Mouse (Mus musculus) embryonic facial prominence, embryonic 13.5 days (tissue): ENCODE measurements around the gene Ccser2. TPM values are rescaled to one million over a fixed set of nuclear protein-coding genes. Genes with fewer than 3 reads are reported as not detected.

ENCODE experiments used
- ATAC-seq: fragments of 200-750 bp; cut with Nextera tagmentation; 2 replicates; pipeline ENCODE4 v1.8.0; 2017; ENCODE audit warnings: low read depth; ENCODE audit not compliant: insufficient number of reproducible peaks, insufficient read depth, low FRiP score, low TSS enrichment
- H3K27ac ChIP-seq: fragments of 300-500 bp; sonication (generic); 2 replicates; pipeline ENCODE4 v1.5.1; 2015; ENCODE audit warnings: moderate library complexity, mild to moderate bottlenecking, inconsistent platforms
- H3K27me3 ChIP-seq: fragments of 300-500 bp; sonication (generic); 2 replicates; pipeline ENCODE4 v1.6.1; 2015; ENCODE audit warnings: mild to moderate bottlenecking, inconsistent platforms
- H3K36me3 ChIP-seq: fragments of 300-500 bp; sonication (generic); 2 replicates; pipeline ENCODE4 v1.6.1; 2015; ENCODE audit warnings: mild to moderate bottlenecking, inconsistent platforms
- H3K4me1 ChIP-seq: fragments of 300-500 bp; sonication (generic); 2 replicates; pipeline ENCODE4 v1.6.1; 2015; ENCODE audit warnings: inconsistent platforms
- H3K4me2 ChIP-seq: fragments of 300-500 bp; sonication (generic); 2 replicates; pipeline ENCODE4 v1.6.1; 2015; ENCODE audit warnings: moderate library complexity, mild to moderate bottlenecking, inconsistent platforms
- H3K4me3 ChIP-seq: fragments of 300-500 bp; sonication (generic); 2 replicates; pipeline ENCODE4 v1.5.1; 2015; ENCODE audit warnings: mild to moderate bottlenecking, inconsistent platforms
- H3K9ac ChIP-seq: fragments of 300-500 bp; sonication (generic); 2 replicates; pipeline ENCODE4 v1.6.1; 2015; ENCODE audit warnings: mild to moderate bottlenecking, inconsistent platforms
- H3K9me3 ChIP-seq: fragments of 300-500 bp; sonication (generic); 2 replicates; pipeline ENCODE4 v1.6.1; 2016; ENCODE audit warnings: inconsistent platforms
- WGBS: fragments of 180-500 bp; shearing (Covaris S2); methylation state at CpG from one replicate; pipeline ENCODE4 v1.1.7; 2015; ENCODE audit warnings: mixed read lengths; 5-methylcytosine and 5-hydroxymethylcytosine counted together
- polyA plus RNA-seq: library from polyadenylated mRNA; unstranded; fragments of >200 nt; fragmentation: Nextera tagmentation; extraction: Ambion mirVana; gene quantifications from 2 replicates; pipeline ENCODE4 v1.2.1, GENCODE M21; 2015

Gene Ccser2
- polyA plus RNA-seq, 1 experiment from 2014 or later: 45.1 TPM

DNA sequence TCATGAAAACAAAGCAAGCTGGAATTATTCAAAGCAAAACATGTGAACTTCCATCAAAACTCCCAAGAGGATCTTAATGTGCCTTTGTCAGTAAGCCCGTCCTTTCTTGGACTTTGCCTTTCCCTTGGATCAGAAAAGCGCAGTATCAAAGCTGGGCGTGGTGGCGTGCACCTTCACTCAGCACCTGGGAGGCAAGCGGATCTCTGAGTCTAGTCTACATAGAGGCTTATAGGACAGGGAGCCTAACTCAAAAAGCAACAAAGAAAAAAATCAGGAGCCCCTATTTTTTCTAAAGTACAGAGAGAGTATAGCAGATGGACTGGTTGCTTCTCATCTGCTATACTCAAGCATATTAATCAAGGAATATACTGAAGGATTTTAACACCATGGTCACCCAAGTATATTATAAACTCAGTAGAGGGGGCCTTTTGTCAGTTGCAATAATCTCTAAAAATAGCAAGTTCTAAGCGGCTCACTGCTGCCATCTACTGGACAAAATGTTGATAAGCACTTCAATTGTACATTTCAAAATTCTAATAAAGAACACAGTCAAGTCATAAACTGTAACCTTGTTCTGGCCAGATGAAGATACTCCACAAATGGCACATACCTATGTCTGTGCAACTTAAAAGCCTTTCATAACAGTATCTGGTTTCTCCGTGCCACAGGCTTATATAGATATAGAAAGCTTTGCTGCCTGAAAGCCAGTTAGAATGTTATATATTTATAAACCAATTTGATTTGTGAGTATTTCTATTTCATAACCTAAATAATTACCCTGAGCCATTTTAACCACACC lies 31.3 kb downstream of the Ccser2 start:
- 69% methylated on average over 7 of the region's 7 CpGs for WGBS

GRCm38 (mm10) chr14:36932638-36933382 lies 35.8 kb downstream of the Ccser2 start:
- Histone ChIP-seq H3K27ac (peak overlapping the region; percentile 24; the same call in 1 of the 2 replicates), H3K9ac (no peak overlapping the region), H3K36me3 (0 out of 2 replicates have a peak, but pooled peaks cover 3% of the 10 kb centered on the region), H3K27me3 (no peaks in the 10 kb centered on the region), H3K4me2 (no peak overlapping the region), H3K4me1 (no peaks in the 10 kb centered on the region), H3K4me3 (no peak overlapping the region), H3K9me3 (no peaks in the 10 kb centered on the region)
- no peak for ATAC-seq
- 60% methylated on average over 10 of the region's 10 CpGs for WGBS

More for the DNA sequence above, 31.3 kb downstream of the Ccser2 start:
- Histone ChIP-seq H3K9ac (no peak overlapping the region), H3K27me3 (no peaks in the 10 kb centered on the region), H3K27ac (no peak overlapping the region), H3K4me1 (no peaks in the 10 kb centered on the region), H3K4me3 (no peak overlapping the region), H3K4me2 (no peak overlapping the region), H3K36me3 (peaks cover 25% of the 10 kb centered on the region), H3K9me3 (no peaks in the 10 kb centered on the region)
- ATAC-seq: no peak

DNA sequence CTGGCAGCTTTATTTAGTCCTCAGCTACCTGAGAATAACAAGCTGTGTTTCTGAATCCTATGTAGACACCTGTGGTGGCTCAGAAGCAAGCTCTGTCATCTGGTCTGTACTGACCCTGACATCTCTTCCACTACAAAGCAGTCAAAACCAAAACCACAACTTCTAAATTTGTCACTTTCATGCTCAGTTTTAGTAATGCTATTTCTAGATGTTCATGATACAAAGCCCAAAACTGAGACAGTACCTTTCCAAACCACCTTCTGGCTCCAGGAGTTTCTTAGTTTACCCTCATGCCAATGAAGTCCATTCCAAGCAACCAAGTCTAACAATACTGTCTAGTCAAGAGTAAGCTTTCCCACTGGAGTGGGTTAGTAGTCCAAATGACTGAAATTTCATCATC lies 36.5 kb downstream of the Ccser2 start:
- Histone ChIP-seq H3K4me3 (no peak overlapping the region), H3K9ac (no peak overlapping the region), H3K36me3 (0 out of 2 replicates have a peak, but pooled peaks cover 3% of the 10 kb centered on the region), H3K4me1 (no peaks in the 10 kb centered on the region), H3K4me2 (no peak overlapping the region), H3K27me3 (no peaks in the 10 kb centered on the region), H3K9me3 (no peaks in the 10 kb centered on the region), H3K27ac (no peak overlapping the region)
- ATAC-seq: no peak

DNA sequence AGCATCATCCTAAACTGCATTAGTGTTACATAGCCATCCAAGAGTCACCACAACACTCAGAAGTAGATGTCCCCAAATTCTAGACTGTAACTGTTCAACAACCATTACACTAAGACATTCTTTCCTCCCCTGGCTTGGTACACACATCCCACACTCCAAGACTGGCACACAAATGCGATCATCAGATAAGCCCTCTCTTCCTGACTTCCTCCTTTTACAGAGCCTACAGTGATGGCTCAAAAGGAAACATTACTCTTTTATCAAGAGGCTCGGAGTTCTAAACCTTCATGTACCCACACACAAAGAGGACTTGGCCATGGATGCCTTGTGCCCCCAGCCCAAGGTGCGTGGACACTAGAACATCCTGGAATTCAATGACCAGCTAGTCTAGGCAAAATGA lies 45.2 kb downstream of the Ccser2 start:
- WGBS: 87% methylated on average over 3 of the region's 3 CpGs
- H3K9me3 ChIP-seq: no peaks in the 10 kb centered on the region
- H3K36me3 ChIP-seq: peaks cover 12% of the 10 kb centered on the region
- no peak for ATAC-seq
- H3K27ac ChIP-seq: no peak overlapping the region
- H3K4me3 ChIP-seq: no peak overlapping the region
- H3K27me3 ChIP-seq: no peaks in the 10 kb centered on the region
- no peak overlapping the region for H3K4me2 ChIP-seq
- H3K4me1 ChIP-seq: peaks cover 12% of the 10 kb centered on the region
- H3K9ac ChIP-seq: no peak overlapping the region

GRCm38 (mm10) chr14:36921346-36922049 lies 47.1 kb downstream of the Ccser2 start:
- Histone ChIP-seq H3K36me3 (peaks cover 10% of the 10 kb centered on the region), H3K27me3 (no peaks in the 10 kb centered on the region), H3K4me1 (peaks cover 19% of the 10 kb centered on the region), H3K27ac (no peak overlapping the region), H3K4me2 (no peak overlapping the region), H3K9me3 (no peaks in the 10 kb centered on the region), H3K9ac (no peak overlapping the region), H3K4me3 (no peak overlapping the region)
- ATAC-seq: no peak
- WGBS: 79% methylated on average over 5 of the region's 5 CpGs

DNA sequence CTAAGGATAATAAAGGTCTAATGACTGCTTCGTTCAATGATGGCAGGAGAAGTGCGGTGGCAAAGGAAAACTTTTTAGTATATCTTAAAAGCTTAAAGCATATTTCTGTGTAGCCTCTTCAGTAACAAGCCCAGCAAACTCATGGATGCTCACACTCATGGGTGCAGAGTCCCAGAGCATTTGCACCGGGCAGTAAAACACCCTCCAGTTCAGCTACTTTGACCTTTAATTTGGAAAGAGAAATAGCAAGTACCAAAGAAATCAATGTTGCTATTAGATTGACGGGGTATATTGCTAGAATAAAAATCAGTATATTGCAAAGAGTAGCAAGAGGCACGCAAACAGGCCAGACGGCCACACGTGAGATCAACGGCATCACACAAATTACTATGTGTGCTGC lies 48.7 kb downstream of the Ccser2 start:
- H3K4me3 ChIP-seq: no peak overlapping the region
- 82% methylated on average over 8 of the region's 8 CpGs for WGBS
- no peak for ATAC-seq
- H3K4me2 ChIP-seq: no peak overlapping the region
- no peaks in the 10 kb centered on the region for H3K9me3 ChIP-seq
- H3K27ac ChIP-seq: peak overlapping the region; percentile 93
- H3K27me3 ChIP-seq: no peaks in the 10 kb centered on the region
- H3K9ac ChIP-seq: no peak overlapping the region
- H3K36me3 ChIP-seq: peaks cover 5% of the 10 kb centered on the region
- peaks cover 19% of the 10 kb centered on the region for H3K4me1 ChIP-seq

DNA sequence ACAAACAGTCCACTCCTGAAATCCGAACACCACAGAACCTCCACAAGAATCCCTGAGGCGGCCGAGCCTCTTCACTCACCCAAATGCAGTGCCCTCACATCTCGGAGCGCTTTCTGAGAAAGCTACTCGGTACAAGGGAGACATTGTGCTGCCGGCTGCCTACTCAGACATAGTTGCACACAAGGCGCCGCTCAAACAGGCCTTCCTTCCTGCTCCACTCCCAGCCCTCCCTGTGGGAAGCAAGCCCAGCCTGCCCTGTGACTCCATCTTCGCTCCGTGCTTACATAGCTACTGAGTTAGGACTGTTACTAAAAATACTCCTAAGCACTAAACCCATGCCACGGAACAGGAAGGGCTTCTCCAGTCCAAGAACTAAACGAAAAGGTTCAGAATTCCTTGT lies 49.4 kb downstream of the Ccser2 start:
- Histone ChIP-seq H3K36me3 (no peaks in the 10 kb centered on the region), H3K27me3 (no peaks in the 10 kb centered on the region), H3K9me3 (no peaks in the 10 kb centered on the region), H3K27ac (peak overlapping the region; percentile 93), H3K4me2 (peak overlapping the region; percentile 55), H3K9ac (peak overlapping the region; percentile 73), H3K4me3 (peak overlapping the region; percentile 33), H3K4me1 (peaks cover 19% of the 10 kb centered on the region)
- WGBS: 7% methylated on average over 13 of the region's 13 CpGs
- ATAC-seq: peak; percentile 81; the same call in 1 of the 2 replicates

- H3K27ac ChIP-seq: no peak overlapping the region
- H3K9me3 ChIP-seq: no peaks in the 10 kb centered on the region
- WGBS: 87% methylated on average over 6 of the region's 6 CpGs
- H3K36me3 ChIP-seq: no peaks in the 10 kb centered on the region
- no peaks in the 10 kb centered on the region for H3K27me3 ChIP-seq
- no peak overlapping the region for H3K4me2 ChIP-seq
- peaks cover 22% of the 10 kb centered on the region for H3K4me1 ChIP-seq
- no peak overlapping the region for H3K4me3 ChIP-seq
- ATAC-seq: no peak
- no peak overlapping the region for H3K9ac ChIP-seq
Observed at GRCm38 (mm10) chr14:36915203-36915602, 53.4 kb downstream of the Ccser2 start.

GRCm38 (mm10) chr14:36914473-36915005 lies 54.0 kb downstream of the Ccser2 start:
- no peak overlapping the region for H3K4me2 ChIP-seq
- H3K36me3 ChIP-seq: no peaks in the 10 kb centered on the region
- H3K27me3 ChIP-seq: no peaks in the 10 kb centered on the region
- no peak for ATAC-seq
- no peak overlapping the region for H3K27ac ChIP-seq
- 91% methylated on average over 3 of the region's 3 CpGs for WGBS
- H3K9ac ChIP-seq: no peak overlapping the region
- no peaks in the 10 kb centered on the region for H3K9me3 ChIP-seq
- no peak overlapping the region for H3K4me3 ChIP-seq
- H3K4me1 ChIP-seq: peaks cover 17% of the 10 kb centered on the region

GRCm38 (mm10) chr14:36911738-36912137 lies 56.8 kb downstream of the Ccser2 start:
- Histone ChIP-seq H3K27me3 (no peaks in the 10 kb centered on the region), H3K9me3 (no peaks in the 10 kb centered on the region), H3K27ac (no peak overlapping the region), H3K4me1 (peaks cover 5% of the 10 kb centered on the region), H3K4me2 (no peak overlapping the region), H3K9ac (no peak overlapping the region), H3K36me3 (peaks cover 16% of the 10 kb centered on the region; the same call in 1 of the 2 replicates), H3K4me3 (no peak overlapping the region)
- no peak for ATAC-seq
- 29% methylated on average over 6 of the region's 6 CpGs for WGBS

DNA sequence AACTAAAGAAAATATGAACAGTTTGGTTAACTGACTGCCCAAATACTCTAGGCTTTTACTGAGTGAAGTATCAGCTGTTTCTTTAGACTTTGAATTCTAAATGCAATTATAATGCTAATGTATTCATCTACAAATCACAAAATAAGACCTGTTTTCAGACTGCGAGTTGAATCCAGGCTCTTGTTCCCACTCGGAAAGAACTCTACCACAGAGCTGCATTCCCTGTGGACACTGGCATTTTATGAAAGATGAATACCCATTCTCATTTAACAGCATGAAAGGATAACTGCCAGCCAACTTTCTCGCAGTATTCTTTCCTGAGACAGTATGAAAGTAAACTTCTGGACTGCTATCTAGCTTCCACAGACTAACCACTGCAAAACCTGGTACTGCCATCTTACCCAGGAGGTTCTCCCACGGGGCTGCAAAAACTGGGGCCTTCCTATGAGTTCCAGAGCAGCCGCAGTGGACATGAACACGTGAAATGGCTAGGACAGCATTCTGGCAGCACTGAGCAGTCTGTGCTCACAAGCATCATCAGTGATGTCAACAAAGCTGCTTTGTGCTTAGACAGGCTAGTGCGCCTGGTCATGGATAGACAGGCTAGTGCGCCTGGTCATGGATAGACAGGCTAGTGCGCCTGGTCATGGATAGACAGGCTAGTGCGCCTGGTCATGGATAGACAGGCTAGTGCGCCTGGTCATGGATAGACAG lies 62.6 kb downstream of the Ccser2 start:
- no peak overlapping the region for H3K9ac ChIP-seq
- 94% methylated on average over 11 of the region's 11 CpGs for WGBS
- peaks cover 21% of the 10 kb centered on the region; the same call in 1 of the 2 replicates for H3K36me3 ChIP-seq
- no peaks in the 10 kb centered on the region for H3K4me1 ChIP-seq
- no peaks in the 10 kb centered on the region for H3K27me3 ChIP-seq
- no peak overlapping the region for H3K4me2 ChIP-seq
- ATAC-seq: no peak
- no peak overlapping the region for H3K27ac ChIP-seq
- no peaks in the 10 kb centered on the region for H3K9me3 ChIP-seq
- no peak overlapping the region for H3K4me3 ChIP-seq
